Mouse (Mus musculus) neutrophil, adult 83 days (primary cell): ENCODE data around the gene Pir. TPM values are rescaled to one million over a fixed set of nuclear protein-coding genes. Genes with fewer than 3 reads are reported as not detected.

Experiments used
- total RNA-seq, 2 experiments: library from RNA; stranded (reverse); gene quantifications; one replicate each; pipeline ENCODE4 v1.2.4; 2023

Pir gene
- 1 to 10 TPM in 1 of 2 experiments, under 1 TPM in 1; 0.84 to 2.1 TPM for total RNA-seq

DNA sequence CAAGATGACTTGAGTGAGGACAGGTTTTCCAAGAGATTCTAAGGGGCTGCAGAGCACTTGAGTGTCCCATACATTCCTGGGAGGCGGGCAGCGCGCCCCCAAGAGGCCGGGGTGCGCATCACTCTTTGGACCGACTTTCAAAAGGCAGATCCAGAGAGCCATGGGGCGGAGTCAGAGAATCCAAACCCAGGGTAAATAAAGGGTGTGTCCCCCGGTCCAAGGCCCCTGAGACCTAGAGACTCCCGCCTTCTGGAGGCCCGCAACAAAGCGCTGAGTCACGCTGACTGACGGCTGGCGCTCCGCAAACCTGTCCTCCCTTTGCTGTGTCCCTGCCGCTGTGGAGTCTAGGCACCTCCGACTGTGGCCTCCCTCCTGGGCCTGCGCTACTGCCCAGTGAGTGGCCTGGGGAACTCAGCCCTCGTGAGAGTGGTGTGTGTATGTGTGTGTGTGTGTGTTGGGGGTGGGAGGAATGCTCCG is at the start of gene Pir:
TSS of gene Pir (plus strand) at position 87 of the 477 bp plus-strand sequence.

DNA sequence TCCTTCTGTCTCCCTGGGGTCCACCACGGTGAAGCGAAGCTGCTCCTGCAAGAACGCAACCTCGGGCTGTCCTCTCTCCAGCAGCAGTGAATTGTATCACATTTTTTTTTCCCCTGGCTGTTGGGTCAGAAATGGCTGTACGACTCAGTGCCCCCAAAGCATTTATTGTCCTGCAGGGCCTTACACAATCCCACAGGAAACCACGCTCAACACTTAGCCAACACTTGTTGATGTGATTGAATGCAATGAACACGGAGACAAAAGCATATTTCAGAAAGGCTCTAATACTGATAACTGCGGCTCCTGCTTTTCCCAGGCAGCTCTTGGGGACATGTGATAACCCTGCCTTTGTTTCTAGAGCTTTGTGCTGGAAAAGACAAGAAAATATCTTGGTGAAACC is 11.1 kb upstream of the Pir start, which contains the start of gene Bmx:
TSS of gene Bmx (minus strand) at position 137 of the 400 bp plus-strand sequence.

DNA sequence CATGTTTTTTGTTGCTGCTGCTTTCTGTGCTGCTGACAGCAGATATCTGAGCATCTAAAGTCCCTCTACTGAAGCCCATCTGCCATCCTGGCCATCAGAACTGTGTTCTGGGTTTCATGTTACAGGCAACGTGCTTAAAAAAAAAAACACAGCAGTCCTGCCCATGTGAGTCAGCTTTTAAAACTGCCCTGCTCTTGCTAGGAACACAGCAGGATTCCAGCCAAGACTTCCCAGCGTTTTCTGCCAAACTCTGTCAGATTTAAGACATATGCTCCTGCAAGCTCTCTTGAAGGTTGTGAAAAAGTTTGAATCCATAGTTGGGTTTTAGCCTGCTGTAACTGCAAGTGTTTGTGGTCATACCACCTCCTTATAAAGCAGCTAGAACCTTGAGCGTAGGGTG is 103.9 kb downstream of the Pir start, which contains the start of gene Vegfd:
TSS of gene Vegfd (plus strand) at position 298 of the 400 bp plus-strand sequence.

DNA sequence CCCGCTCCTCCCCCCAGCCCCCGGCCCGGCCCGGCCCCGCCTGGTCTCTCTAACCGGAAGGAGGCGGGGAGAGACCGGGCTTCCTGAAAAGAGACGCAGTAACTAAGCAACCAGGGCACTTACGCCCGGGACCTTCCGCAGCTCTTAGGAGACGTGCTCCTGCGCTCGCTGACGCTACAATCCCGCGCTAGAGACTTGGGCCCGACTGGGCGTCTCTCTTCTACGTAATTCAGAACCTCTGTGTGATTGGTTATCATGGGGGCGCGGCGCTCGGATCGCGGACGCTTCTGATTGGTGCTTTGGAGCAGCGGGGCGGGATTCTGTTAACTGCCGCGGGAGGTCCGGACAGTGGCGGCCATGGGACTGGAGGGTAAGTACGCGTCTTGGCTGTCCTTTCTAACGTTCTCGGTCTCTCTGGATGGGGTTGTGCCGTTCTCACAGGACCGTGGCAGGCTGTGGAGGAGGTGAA is 150.3 kb downstream of the Pir start, which contains the start of gene Piga:
TSS of gene Piga (plus strand) at position 317 of the 469 bp plus-strand sequence.

Other genes with a start within 250 kb of the Pir start
- under 1 TPM; 0.44 to 0.71 TPM for gene Car5b, start 241.4 kb upstream of the Pir start, total RNA-seq
- 1 to 10 TPM; 7.3 to 8.3 TPM for gene Siah1b, start 192.9 kb upstream of the Pir start, total RNA-seq
- not detected for gene Cltrn, start 180.5 kb upstream of the Pir start, total RNA-seq
- gene Ace2, start 130.0 kb upstream of the Pir start, total RNA-seq: not detected
- gene Bmx, start 11.2 kb upstream of the Pir start, total RNA-seq: 10 to 100 TPM; 57.8 to 59.3 TPM
- not detected for gene Vegfd, start 104.0 kb downstream of the Pir start, total RNA-seq
- 10 to 100 TPM; 11.5 to 15.9 TPM for gene Piga, start 150.4 kb downstream of the Pir start, total RNA-seq
- gene Asb11, start 167.6 kb downstream of the Pir start, total RNA-seq: under 1 TPM in 1 of 2 experiments, not detected in 1; 0.22 TPM
- not detected for gene Asb9, start 237.0 kb downstream of the Pir start, total RNA-seq